Mouse (Mus musculus): ENCODE measurements around the gene Sel1l3.

- TF ChIP-seq CTCF (conservative IDR thresholded peaks at IDR 0.05; ENCODE audit: insufficient read depth, insufficient read length, low read depth, low read length) (no peak), POLR2A (IDR thresholded peaks at IDR 0.05; ENCODE audit: low read depth, low read length) (no peak)
Measured at GRCm38 (mm10) chr5:53140158-53140927, 73.4 kb downstream of the Sel1l3 start.

Measured in kidney, adult 2 months (tissue).